Mouse (Mus musculus): ENCODE measurements around the gene Plekhh2. TPM values are rescaled to one million over a fixed set of nuclear protein-coding genes. Genes with fewer than 3 reads are reported as not detected.

Gene Plekhh2
- polyA plus RNA-seq, 1 experiment from 2014 or later = 1.6 TPM

GRCm38 (mm10) chr17:84509176-84509575 lies 2.5 kb upstream of the Plekhh2 start:
- Histone ChIP-seq H3K27ac (ENCODE audit: low read length) (no peak overlapping the region), H3K4me3 (ENCODE audit: low read length) (no peak overlapping the region), H3K36me3 (ENCODE audit: control insufficient read depth, insufficient read depth) (no peaks in the 10 kb centered on the region), H3K4me2 (ENCODE audit: low read depth, low read length) (no peak overlapping the region), H3K4me1 (ENCODE audit: control insufficient read depth, insufficient read depth, low read length) (peaks cover 5% of the 10 kb centered on the region; the same call in 1 of the 2 replicates), H3K27me3 (ENCODE audit: control insufficient read depth, insufficient read depth, low read length) (no peaks in the 10 kb centered on the region), H3K9me3 (replicated peaks; ENCODE audit: control insufficient read depth, low read length) (no peaks in the 10 kb centered on the region), H3K9ac (ENCODE audit: low read length) (no peak overlapping the region)
- 37% methylated on average over 4 of the region's 4 CpGs for WGBS
- no peak for ATAC-seq (replicated peaks; ENCODE audit: extremely low read depth, insufficient read depth, low FRiP score)

DNA sequence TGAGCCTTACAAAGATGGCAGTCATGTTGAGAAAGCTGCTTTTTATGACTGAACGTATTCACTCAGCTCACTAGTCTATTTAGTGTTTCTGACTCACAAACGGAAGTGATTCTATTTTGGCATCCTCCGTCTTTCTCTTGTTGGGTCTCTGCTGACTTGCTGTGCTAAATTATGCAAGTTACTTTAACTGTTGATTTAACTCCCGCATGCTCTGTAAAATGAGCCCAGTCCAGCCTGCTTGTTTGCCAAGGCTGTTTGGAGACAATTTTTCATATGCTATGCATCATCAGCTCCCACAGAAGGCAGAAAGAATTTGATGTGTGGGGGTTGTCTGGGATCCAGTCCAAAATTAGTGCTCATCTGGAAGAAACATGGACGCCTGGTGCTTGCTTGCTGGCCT lies 1.3 kb upstream of the Plekhh2 start:
- Histone ChIP-seq H3K36me3 (ENCODE audit: control insufficient read depth, insufficient read depth) (no peaks in the 10 kb centered on the region), H3K27ac (ENCODE audit: low read length) (peak overlapping the region; percentile 54), H3K4me3 (ENCODE audit: low read length) (no peak overlapping the region), H3K4me1 (ENCODE audit: control insufficient read depth, insufficient read depth, low read length) (peaks cover 5% of the 10 kb centered on the region; the same call in 1 of the 2 replicates), H3K9me3 (replicated peaks; ENCODE audit: control insufficient read depth, low read length) (no peaks in the 10 kb centered on the region), H3K4me2 (ENCODE audit: low read depth, low read length) (no peak overlapping the region), H3K27me3 (ENCODE audit: control insufficient read depth, insufficient read depth, low read length) (no peaks in the 10 kb centered on the region), H3K9ac (ENCODE audit: low read length) (no peak overlapping the region)
- 0 out of 2 replicates have a peak, but pooled peaks have one; percentile 11 for ATAC-seq (replicated peaks; ENCODE audit: extremely low read depth, insufficient read depth, low FRiP score)
- 36% methylated on average over 5 of the region's 5 CpGs for WGBS

GRCm38 (mm10) chr17:84510961-84511639 lies 595 bp upstream of the Plekhh2 start:
- peak overlapping the region; percentile 79 for H3K4me3 ChIP-seq (ENCODE audit: low read length)
- H3K9me3 ChIP-seq (replicated peaks; ENCODE audit: control insufficient read depth, low read length) = no peaks in the 10 kb centered on the region
- 0 out of 2 replicates have a peak, but pooled peaks have one; percentile 7 for ATAC-seq (replicated peaks; ENCODE audit: extremely low read depth, insufficient read depth, low FRiP score)
- peak overlapping the region; percentile 37 for H3K9ac ChIP-seq (ENCODE audit: low read length)
- peak overlapping the region; percentile 54 for H3K27ac ChIP-seq (ENCODE audit: low read length)
- peaks cover 5% of the 10 kb centered on the region; the same call in 1 of the 2 replicates for H3K4me1 ChIP-seq (ENCODE audit: control insufficient read depth, insufficient read depth, low read length)
- 41% methylated on average over 11 of the region's 11 CpGs for WGBS
- no peaks in the 10 kb centered on the region for H3K36me3 ChIP-seq (ENCODE audit: control insufficient read depth, insufficient read depth)
- H3K4me2 ChIP-seq (ENCODE audit: low read depth, low read length) = peak overlapping the region; percentile 98
- no peaks in the 10 kb centered on the region for H3K27me3 ChIP-seq (ENCODE audit: control insufficient read depth, insufficient read depth, low read length)

DNA sequence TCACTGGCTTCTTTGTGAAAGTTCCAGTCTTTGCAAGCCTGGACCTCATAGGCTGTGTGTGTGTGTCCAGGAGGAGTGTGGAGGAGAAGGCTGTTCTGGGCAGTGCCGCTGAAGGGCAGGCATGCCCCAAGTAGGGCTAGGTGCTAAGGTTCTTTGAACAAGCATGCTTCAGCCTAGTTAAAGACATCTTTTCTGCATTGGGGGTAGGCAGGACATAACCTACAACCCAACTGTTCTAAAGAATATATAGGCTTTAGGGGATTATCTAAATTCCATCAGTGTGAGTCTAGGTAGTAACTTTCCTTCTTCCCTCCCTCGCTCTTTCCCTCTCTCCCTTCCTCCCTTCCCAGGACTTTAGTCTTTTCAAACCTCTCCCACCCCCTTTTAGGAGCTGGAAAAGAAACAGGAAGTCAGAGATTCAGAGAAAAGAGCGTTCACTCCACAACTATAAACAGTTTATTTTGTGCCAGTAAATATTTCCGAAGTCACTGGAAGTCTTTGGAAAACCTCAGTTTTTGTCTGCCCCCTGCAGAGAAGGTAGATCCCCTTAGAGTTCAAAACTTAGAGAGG lies 906 bp downstream of the Plekhh2 start:
- Histone ChIP-seq H3K4me3 (ENCODE audit: low read length) (peak overlapping the region; percentile 79), H3K36me3 (ENCODE audit: control insufficient read depth, insufficient read depth) (no peaks in the 10 kb centered on the region), H3K4me1 (ENCODE audit: control insufficient read depth, insufficient read depth, low read length) (peaks cover 5% of the 10 kb centered on the region; the same call in 1 of the 2 replicates), H3K27me3 (ENCODE audit: control insufficient read depth, insufficient read depth, low read length) (no peaks in the 10 kb centered on the region), H3K9me3 (replicated peaks; ENCODE audit: control insufficient read depth, low read length) (no peaks in the 10 kb centered on the region), H3K9ac (ENCODE audit: low read length) (peak overlapping the region; percentile 80), H3K27ac (ENCODE audit: low read length) (no peak overlapping the region), H3K4me2 (ENCODE audit: low read depth, low read length) (peak overlapping the region; percentile 98)
- no peak for ATAC-seq (replicated peaks; ENCODE audit: extremely low read depth, insufficient read depth, low FRiP score)
- WGBS = 38% methylated on average over 4 of the region's 4 CpGs

- H3K9ac ChIP-seq (ENCODE audit: low read length) = no peak overlapping the region
- no peak overlapping the region for H3K27ac ChIP-seq (ENCODE audit: low read length)
- no peak overlapping the region for H3K4me3 ChIP-seq (ENCODE audit: low read length)
- no peak overlapping the region for H3K4me2 ChIP-seq (ENCODE audit: low read depth, low read length)
- ATAC-seq (replicated peaks; ENCODE audit: extremely low read depth, insufficient read depth, low FRiP score) = no peak
- H3K4me1 ChIP-seq (ENCODE audit: control insufficient read depth, insufficient read depth, low read length) = peaks cover 5% of the 10 kb centered on the region; the same call in 1 of the 2 replicates
- no peaks in the 10 kb centered on the region for H3K9me3 ChIP-seq (replicated peaks; ENCODE audit: control insufficient read depth, low read length)
- 60% methylated on average over 5 of the region's 5 CpGs for WGBS
- no peaks in the 10 kb centered on the region for H3K27me3 ChIP-seq (ENCODE audit: control insufficient read depth, insufficient read depth, low read length)
- no peaks in the 10 kb centered on the region for H3K36me3 ChIP-seq (ENCODE audit: control insufficient read depth, insufficient read depth)
Observed at GRCm38 (mm10) chr17:84515901-84516300, 4.2 kb downstream of the Plekhh2 start.

DNA sequence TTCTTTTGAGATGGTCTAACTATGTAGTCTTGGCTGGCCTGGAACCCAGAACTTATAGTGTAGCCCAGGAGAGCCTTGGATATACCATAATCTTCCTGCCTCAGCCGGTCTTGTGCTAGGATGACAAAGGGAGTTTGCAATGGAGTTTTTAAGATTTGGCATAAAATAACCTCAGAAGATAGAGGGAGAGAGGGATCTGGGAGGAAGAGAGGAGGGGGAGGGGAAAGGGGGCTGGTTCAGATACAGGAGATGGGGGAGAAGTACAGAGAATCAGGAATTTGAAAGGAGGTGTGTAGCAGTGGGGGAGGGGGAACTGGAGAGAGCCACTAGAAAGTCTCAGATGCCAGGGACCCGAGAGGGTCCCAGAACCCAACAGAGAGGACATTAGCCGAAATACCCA lies 7.7 kb downstream of the Plekhh2 start:
- Histone ChIP-seq H3K9ac (ENCODE audit: low read length) (no peak overlapping the region), H3K27ac (ENCODE audit: low read length) (no peak overlapping the region), H3K4me3 (ENCODE audit: low read length) (no peak overlapping the region), H3K9me3 (replicated peaks; ENCODE audit: control insufficient read depth, low read length) (no peaks in the 10 kb centered on the region), H3K4me2 (ENCODE audit: low read depth, low read length) (no peak overlapping the region), H3K36me3 (ENCODE audit: control insufficient read depth, insufficient read depth) (0 out of 2 replicates have a peak, but pooled peaks cover 3% of the 10 kb centered on the region), H3K27me3 (ENCODE audit: control insufficient read depth, insufficient read depth, low read length) (no peaks in the 10 kb centered on the region), H3K4me1 (ENCODE audit: control insufficient read depth, insufficient read depth, low read length) (no peaks in the 10 kb centered on the region)
- ATAC-seq (replicated peaks; ENCODE audit: extremely low read depth, insufficient read depth, low FRiP score) = no peak
- 67% methylated on average over 3 of the region's 3 CpGs for WGBS

- H3K27ac ChIP-seq (ENCODE audit: low read length) = no peak overlapping the region
- no peak overlapping the region for H3K4me3 ChIP-seq (ENCODE audit: low read length)
- 0 out of 2 replicates have a peak, but pooled peaks cover 3% of the 10 kb centered on the region for H3K36me3 ChIP-seq (ENCODE audit: control insufficient read depth, insufficient read depth)
- H3K4me1 ChIP-seq (ENCODE audit: control insufficient read depth, insufficient read depth, low read length) = no peaks in the 10 kb centered on the region
- ATAC-seq (replicated peaks; ENCODE audit: extremely low read depth, insufficient read depth, low FRiP score) = no peak
- H3K9me3 ChIP-seq (replicated peaks; ENCODE audit: control insufficient read depth, low read length) = no peaks in the 10 kb centered on the region
- H3K9ac ChIP-seq (ENCODE audit: low read length) = no peak overlapping the region
- no peaks in the 10 kb centered on the region for H3K27me3 ChIP-seq (ENCODE audit: control insufficient read depth, insufficient read depth, low read length)
- no peak overlapping the region for H3K4me2 ChIP-seq (ENCODE audit: low read depth, low read length)
Observed at GRCm38 (mm10) chr17:84520057-84520456, 8.4 kb downstream of the Plekhh2 start.

DNA sequence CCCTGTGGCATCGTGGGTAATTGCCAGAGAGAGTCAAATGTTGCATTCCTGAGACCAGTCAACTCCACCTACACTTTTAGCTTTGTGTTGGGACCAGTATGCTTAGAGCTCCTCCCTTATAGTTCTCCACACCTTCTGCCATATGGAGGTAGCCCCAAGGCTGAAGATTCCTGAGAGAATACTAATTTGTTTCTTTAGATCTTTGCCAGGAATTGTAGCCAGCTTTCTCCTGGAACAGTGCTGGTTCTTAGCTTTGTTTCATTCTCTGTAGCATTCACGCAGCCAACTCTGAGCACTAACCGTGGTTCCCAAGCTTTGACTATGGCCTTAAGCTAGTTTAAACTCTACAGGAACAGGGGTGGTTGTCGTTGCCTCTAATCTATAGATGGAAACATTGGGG lies 17.7 kb downstream of the Plekhh2 start:
- no peak for ATAC-seq (replicated peaks; ENCODE audit: extremely low read depth, insufficient read depth, low FRiP score)
- Histone ChIP-seq H3K9ac (ENCODE audit: low read length) (no peak overlapping the region), H3K27ac (ENCODE audit: low read length) (peak overlapping the region; percentile 64), H3K36me3 (ENCODE audit: control insufficient read depth, insufficient read depth) (no peaks in the 10 kb centered on the region), H3K4me2 (ENCODE audit: low read depth, low read length) (no peak overlapping the region), H3K4me1 (ENCODE audit: control insufficient read depth, insufficient read depth, low read length) (peaks cover 8% of the 10 kb centered on the region), H3K9me3 (replicated peaks; ENCODE audit: control insufficient read depth, low read length) (no peaks in the 10 kb centered on the region), H3K4me3 (ENCODE audit: low read length) (no peak overlapping the region), H3K27me3 (ENCODE audit: control insufficient read depth, insufficient read depth, low read length) (no peaks in the 10 kb centered on the region)
- 59% methylated on average over 4 of the region's 4 CpGs for WGBS

GRCm38 (mm10) chr17:84530202-84530796 lies 18.6 kb downstream of the Plekhh2 start:
- Histone ChIP-seq H3K27me3 (ENCODE audit: control insufficient read depth, insufficient read depth, low read length) (no peaks in the 10 kb centered on the region), H3K36me3 (ENCODE audit: control insufficient read depth, insufficient read depth) (no peaks in the 10 kb centered on the region), H3K4me2 (ENCODE audit: low read depth, low read length) (no peak overlapping the region), H3K9me3 (replicated peaks; ENCODE audit: control insufficient read depth, low read length) (no peaks in the 10 kb centered on the region), H3K27ac (ENCODE audit: low read length) (peak overlapping the region; percentile 32), H3K9ac (ENCODE audit: low read length) (0 out of 2 replicates have a peak overlapping the region, but pooled peaks have one; percentile 17), H3K4me3 (ENCODE audit: low read length) (no peak overlapping the region), H3K4me1 (ENCODE audit: control insufficient read depth, insufficient read depth, low read length) (peaks cover 8% of the 10 kb centered on the region)
- 31% methylated on average over 3 of the region's 3 CpGs for WGBS
- no peak for ATAC-seq (replicated peaks; ENCODE audit: extremely low read depth, insufficient read depth, low FRiP score)
